Mouse (Mus musculus) lung, postnatal 10 days (tissue): ENCODE measurements at regions not wholly inside any gene's neighbourhood (a gene's known extent, or its start where the extent isn't known, plus 50 kb on each side); places are given as distances from the start of the nearest gene placed in this dataset.

Source experiments
- DNase-seq: peaks from one replicate; pipeline ENCODE4 v3.0.0; 2021

- no peak for DNase-seq
These were observed 50.3 kb upstream of the Acpp start for GRCm38 (mm10) chr9:104387805-104388204.
